Mouse (Mus musculus) hindbrain, postnatal 0 days (tissue): ENCODE measurements around the gene Mob4. TPM values are rescaled to one million over a fixed set of nuclear protein-coding genes. Genes with fewer than 3 reads are reported as not detected.
A peak's percentile ranks its signal among the peaks of the same experiment; 100 is the strongest.

Source experiments
- ATAC-seq: fragments of 200-750 bp; cut with Nextera tagmentation; 2 replicates; pipeline ENCODE4 v1.8.0; 2017; ENCODE audit warnings: mild to moderate bottlenecking, moderate TSS enrichment, moderate library complexity
- DNase-seq: peaks from one replicate; pipeline ENCODE4 v3.0.0-alpha.2; 2015; ENCODE audit warnings: low spot score
- H3K27ac ChIP-seq: fragments of 300-500 bp; sonication (generic); 2 replicates; pipeline ENCODE4 v1.5.1; 2014; ENCODE audit warnings: mild to moderate bottlenecking
- H3K27me3 ChIP-seq: fragments of 300-500 bp; sonication (generic); 2 replicates; pipeline ENCODE4 v1.6.1; 2014; ENCODE audit warnings: low read length, mixed read lengths; ENCODE audit not compliant: insufficient read depth
- H3K36me3 ChIP-seq: fragments of 300-500 bp; sonication (generic); 2 replicates; pipeline ENCODE4 v1.6.1; 2014; ENCODE audit warnings: low read length, mixed read lengths; ENCODE audit not compliant: insufficient read depth
- H3K4me1 ChIP-seq: fragments of 300-500 bp; sonication (generic); 2 replicates; pipeline ENCODE4 v1.6.1; 2014; ENCODE audit warnings: antibody characterized with exemption, low read length, mixed read lengths; ENCODE audit not compliant: insufficient read depth
- H3K4me2 ChIP-seq: fragments of 300-500 bp; sonication (generic); 2 replicates; pipeline ENCODE4 v1.6.1; 2014; ENCODE audit warnings: low read depth, mild to moderate bottlenecking, low read length, moderate library complexity, mixed read lengths
- H3K4me3 ChIP-seq: fragments of 300-500 bp; sonication (generic); 2 replicates; pipeline ENCODE4 v1.5.1; 2014; ENCODE audit warnings: low read length
- H3K9ac ChIP-seq: fragments of 300-500 bp; sonication (generic); replicated peaks from 2 replicates; pipeline ENCODE4 v1.6.1; 2014; ENCODE audit warnings: mild to moderate bottlenecking, low read length, moderate library complexity, mixed read lengths
- H3K9me3 ChIP-seq: fragments of 300-500 bp; sonication (generic); 2 replicates; pipeline ENCODE4 v1.6.1; 2016; ENCODE audit warnings: low read length, mixed read lengths
- CTCF ChIP-seq: IDR thresholded peaks from 2 replicates; pipeline ENCODE4 v1.5.1; 2016; ENCODE audit warnings: antibody characterized with exemption, control low read depth, low read depth
- WGBS: fragments of 180-500 bp; shearing (Covaris S2); extraction: QIAGEN DNeasy Blood & Tissue Kit; methylation state at CpG from one replicate; pipeline ENCODE4 v1.1.7; 2014; 5-methylcytosine and 5-hydroxymethylcytosine counted together
- polyA plus RNA-seq: library from polyadenylated mRNA; unstranded; fragments of >200 nt; fragmentation: Nextera tagmentation; extraction: Ambion mirVana; gene quantifications from 2 replicates; pipeline ENCODE4 v1.2.1, GENCODE M21; 2015
- total RNA-seq: library from RNA; depleted of rRNA; stranded (reverse); fragments of >200 nt; gene quantifications from 2 replicates; pipeline ENCODE4 v1.2.3, GENCODE M21; 2014

Gene Mob4
- total and polyA plus RNA-seq, 2 experiments from 2014 or later: 53.6 to 146 TPM

DNA sequence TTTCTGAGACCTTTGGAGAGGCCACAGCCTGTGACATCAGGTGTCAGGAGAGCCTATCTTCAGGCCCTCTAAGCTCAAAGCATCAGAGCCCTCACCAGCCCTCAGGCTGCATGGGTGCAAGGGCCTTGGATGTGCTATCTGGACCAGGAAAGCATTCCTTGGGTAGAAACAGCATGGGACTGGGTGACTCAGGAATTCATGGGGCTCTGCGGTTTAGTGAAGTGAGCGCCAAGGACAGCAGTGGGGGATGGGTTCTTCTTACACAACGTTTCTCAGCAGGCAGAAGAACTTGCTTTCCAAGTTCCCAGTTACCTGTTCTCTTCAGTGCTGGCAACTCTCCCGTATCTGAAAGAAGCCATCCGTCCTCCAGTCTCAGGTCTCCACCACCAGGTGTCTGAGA is 33.0 kb downstream of the Mob4 start:
- H3K4me3 ChIP-seq: no peak overlapping the region
- ATAC-seq: no peak
- no peak overlapping the region for H3K27ac ChIP-seq
- DNase-seq: no peak
- no peaks in the 10 kb centered on the region for H3K27me3 ChIP-seq
- TF ChIP-seq CTCF: no peak
- H3K4me2 ChIP-seq: no peak overlapping the region
- WGBS: 58% methylated on average over 5 of the region's 5 CpGs
- no peaks in the 10 kb centered on the region for H3K9me3 ChIP-seq
- H3K9ac ChIP-seq: no peak overlapping the region
- no peaks in the 10 kb centered on the region for H3K4me1 ChIP-seq
- no peaks in the 10 kb centered on the region for H3K36me3 ChIP-seq

DNA sequence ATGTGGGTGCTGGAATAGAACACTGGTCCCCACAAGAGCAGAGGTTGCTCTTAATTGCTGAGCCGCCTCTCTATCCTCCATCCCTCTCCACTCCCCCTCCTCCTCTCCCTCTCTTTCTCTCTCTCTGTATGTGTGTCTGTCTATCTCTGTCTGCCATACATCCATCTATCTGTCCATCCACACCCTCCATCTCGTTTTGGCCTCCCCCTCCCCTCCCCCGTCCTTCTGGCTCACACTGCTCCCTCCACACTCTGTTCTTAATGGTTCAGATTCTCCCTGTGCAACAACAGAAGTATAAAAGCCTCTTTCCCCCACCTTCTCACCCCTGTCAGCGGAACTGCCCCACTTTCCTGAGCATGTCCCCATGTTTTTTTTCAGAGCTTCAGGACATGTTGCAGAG is 36.5 kb downstream of the Mob4 start:
- WGBS: 74% methylated on average over 4 of the region's 4 CpGs
- ATAC-seq: no peak
- DNase-seq: no peak
- no peaks in the 10 kb centered on the region for H3K9me3 ChIP-seq
- no peak overlapping the region for H3K9ac ChIP-seq
- no peak overlapping the region for H3K4me2 ChIP-seq
- no peaks in the 10 kb centered on the region for H3K36me3 ChIP-seq
- no peaks in the 10 kb centered on the region for H3K4me1 ChIP-seq
- TF ChIP-seq CTCF: no peak
- H3K4me3 ChIP-seq: no peak overlapping the region
- no peak overlapping the region for H3K27ac ChIP-seq
- no peaks in the 10 kb centered on the region for H3K27me3 ChIP-seq

DNA sequence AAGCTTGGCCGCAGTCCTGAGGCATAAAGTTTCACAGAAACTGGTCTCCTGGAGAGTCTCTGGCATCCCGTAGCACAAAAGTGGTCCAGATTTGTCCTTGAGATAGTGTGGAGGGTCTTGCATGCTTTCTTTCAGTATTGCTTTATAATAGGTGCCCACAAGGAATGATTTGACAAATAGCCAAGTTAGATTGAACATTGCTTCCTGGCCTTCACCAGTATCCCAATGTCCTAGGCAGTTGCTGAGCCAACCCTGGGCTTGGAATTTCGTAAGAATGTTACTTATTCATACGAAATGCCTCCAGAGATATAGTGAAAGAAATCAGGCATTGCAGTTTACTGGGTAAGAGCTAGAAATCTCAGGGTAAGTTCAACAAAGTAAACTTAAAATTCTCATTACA is 37.6 kb downstream of the Mob4 start:
- H3K27ac ChIP-seq: no peak overlapping the region

DNA sequence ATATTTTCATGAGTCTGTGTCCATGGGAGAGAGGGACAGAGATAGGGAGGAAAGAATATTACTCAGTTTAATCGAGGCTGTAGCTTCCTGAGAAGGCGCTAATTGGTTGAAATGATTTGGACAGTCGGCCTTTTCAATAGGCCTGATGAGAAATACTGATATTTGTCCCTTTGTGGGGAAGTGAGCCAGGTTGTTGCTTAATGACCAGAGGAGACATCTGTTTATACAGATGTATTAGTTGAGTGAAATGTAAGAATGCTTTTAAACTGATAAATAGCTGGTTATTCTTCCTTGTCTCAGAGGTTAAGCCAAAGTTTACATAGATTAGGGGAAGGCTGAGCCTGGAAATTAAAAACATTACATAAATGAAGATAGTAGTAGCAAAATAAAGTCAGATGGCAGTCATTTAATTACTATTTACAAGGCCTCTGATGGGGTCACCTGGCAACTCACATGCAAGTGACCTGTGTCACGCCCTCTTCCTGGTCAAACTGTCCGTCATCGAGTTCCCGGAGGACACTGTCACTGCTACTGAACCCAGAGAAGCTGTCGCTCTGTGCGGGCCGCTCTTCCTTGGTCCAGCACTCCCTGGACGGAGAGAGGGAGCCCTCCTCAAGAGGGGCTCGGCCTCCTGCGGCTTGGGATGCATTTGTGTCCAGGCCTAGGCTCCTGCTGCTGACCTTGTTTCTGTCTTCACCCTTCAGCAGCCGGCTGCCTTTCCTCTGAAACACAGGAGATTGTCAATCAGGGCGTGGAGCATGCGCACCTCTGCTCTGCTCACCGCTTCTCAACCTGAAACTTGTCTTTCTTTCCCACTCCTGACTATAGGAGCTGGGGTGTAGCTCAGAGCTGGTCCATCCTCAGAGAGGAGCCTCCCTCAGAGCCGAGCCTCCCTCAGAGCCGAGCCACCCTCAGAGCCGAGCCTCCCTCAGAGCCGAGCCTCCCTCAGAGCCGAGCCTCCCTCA is 40.6 kb downstream of the Mob4 start:
- Histone ChIP-seq H3K4me2 (peak overlapping the region; percentile 2; the same call in 1 of the 2 replicates), H3K4me1 (no peaks in the 10 kb centered on the region), H3K4me3 (no peak overlapping the region), H3K9me3 (no peaks in the 10 kb centered on the region), H3K27ac (no peak overlapping the region), H3K27me3 (no peaks in the 10 kb centered on the region), H3K9ac (no peak overlapping the region), H3K36me3 (no peaks in the 10 kb centered on the region)
- 63% methylated on average over 22 of the region's 22 CpGs for WGBS
- TF ChIP-seq CTCF: no peak
- ATAC-seq (no peak), DNase-seq (no peak)

More for the DNA sequence above, 37.6 kb downstream of the Mob4 start:
- no peak for DNase-seq
- 90% methylated on average over 4 of the region's 4 CpGs for WGBS
- H3K4me1 ChIP-seq: no peaks in the 10 kb centered on the region
- H3K4me3 ChIP-seq: no peak overlapping the region
- no peak overlapping the region for H3K9ac ChIP-seq
- H3K4me2 ChIP-seq: no peak overlapping the region
- no peaks in the 10 kb centered on the region for H3K36me3 ChIP-seq
- no peak for TF ChIP-seq CTCF
- no peaks in the 10 kb centered on the region for H3K27me3 ChIP-seq
- H3K9me3 ChIP-seq: no peaks in the 10 kb centered on the region
- ATAC-seq: no peak

DNA sequence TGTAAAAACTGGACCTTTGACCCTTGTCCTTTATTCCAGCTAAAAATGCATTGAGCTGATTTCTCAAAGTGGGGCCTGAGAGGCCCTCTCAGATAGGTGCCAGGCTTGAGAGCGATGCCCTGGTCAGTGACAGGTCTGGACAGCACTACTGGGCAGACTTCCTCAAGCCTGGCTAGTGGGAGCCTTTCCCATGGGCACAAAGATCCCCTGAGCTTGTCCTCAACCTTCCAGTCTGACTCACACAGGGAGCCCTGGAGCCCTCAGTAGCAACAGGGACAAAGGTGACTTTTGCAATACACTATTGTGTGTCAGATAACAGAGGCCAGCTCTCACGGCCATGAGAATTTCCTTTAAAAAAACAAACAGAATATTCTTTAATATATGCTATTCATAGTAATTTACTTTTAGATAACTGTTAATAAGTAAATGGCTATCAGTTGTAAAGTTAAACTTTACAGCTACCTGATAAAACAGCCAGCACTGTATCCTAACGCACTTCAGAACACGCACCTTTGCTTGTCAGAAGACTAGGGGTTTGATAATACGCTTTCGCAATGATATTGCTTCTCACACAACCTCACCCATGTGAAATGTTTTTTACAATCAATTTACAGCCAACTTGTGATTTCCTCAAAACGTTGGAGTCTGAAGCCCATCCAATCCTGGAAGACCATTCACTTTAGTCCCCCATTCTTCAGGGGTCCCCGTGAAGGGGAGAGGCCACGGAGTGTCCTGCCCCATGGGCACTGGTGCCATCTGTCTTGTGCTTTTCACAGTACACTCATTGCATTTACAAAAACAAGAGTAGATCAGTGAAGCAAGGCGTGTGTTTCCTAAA is 42.9 kb downstream of the Mob4 start:
- Histone ChIP-seq H3K27me3 (no peaks in the 10 kb centered on the region), H3K9me3 (no peaks in the 10 kb centered on the region), H3K9ac (no peak overlapping the region), H3K36me3 (no peaks in the 10 kb centered on the region), H3K27ac (no peak overlapping the region), H3K4me1 (no peaks in the 10 kb centered on the region), H3K4me3 (no peak overlapping the region), H3K4me2 (no peak overlapping the region)
- WGBS: 74% methylated on average over 10 of the region's 10 CpGs
- no peak for TF ChIP-seq CTCF
- ATAC-seq: no peak
- no peak for DNase-seq

DNA sequence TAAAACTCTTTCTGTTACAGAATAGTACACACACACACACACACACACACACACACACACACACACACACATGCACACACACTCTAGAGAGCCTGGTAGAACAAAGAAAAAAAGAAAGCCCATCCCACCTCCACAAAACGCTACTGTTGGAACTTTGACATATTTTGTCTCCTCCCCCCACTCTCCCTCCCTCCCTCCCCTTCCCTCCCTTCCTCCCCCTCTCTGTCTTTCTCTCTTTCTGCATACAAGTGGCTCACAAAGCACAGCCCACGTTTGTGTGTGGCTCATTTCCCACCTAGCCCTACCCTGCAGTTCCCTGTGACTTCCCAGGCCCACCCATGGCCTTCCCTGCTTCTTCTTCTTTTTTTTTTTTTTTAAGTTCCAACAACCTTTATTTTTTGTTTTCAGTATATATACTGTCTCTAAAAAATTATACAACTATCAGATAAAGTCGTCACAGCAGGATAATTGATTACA is 43.6 kb downstream of the Mob4 start:
- H3K9me3 ChIP-seq: no peaks in the 10 kb centered on the region
- no peaks in the 10 kb centered on the region for H3K36me3 ChIP-seq
- H3K27ac ChIP-seq: no peak overlapping the region
- no peak overlapping the region for H3K4me2 ChIP-seq
- ATAC-seq: no peak
- no peak for DNase-seq
- no peaks in the 10 kb centered on the region for H3K4me1 ChIP-seq
- no peak for TF ChIP-seq CTCF
- no peaks in the 10 kb centered on the region for H3K27me3 ChIP-seq
- WGBS: 30% methylated on average over 3 of the region's 3 CpGs
- H3K9ac ChIP-seq: no peak overlapping the region
- H3K4me3 ChIP-seq: no peak overlapping the region
